Mouse (Mus musculus): Measurements from ENCODE around the gene Tex11. TPM values are rescaled to one million over a fixed set of nuclear protein-coding genes. Genes with fewer than 3 reads are reported as not detected.

Gene Tex11
- polyA plus RNA-seq, 1 experiment, result not detected

DNA sequence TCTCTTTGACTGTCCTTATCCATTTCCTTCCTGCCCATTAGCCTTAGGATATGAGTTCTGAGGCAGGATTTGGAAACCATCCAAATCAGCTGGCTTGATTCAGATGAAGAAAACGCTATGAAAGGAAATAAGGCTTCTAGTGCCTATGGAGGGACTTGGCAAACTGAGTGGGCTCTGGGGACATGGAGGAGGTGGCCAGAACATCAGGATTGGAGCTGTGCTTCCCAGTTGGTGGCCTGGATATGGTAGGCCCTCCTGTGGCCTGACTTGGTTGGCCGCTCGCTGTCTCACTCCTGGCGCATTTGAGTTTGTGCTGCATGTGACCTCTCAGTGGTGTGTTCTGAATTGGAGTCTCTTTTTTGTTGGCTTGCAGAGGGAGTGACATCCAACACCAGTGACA lies 248.3 kb downstream of the Tex11 start:
- Histone ChIP-seq H3K4me3 (ENCODE audit: control insufficient read depth, insufficient read depth, low read length) (no peak overlapping the region), H3K4me1 (replicated peaks; ENCODE audit: control insufficient read depth, insufficient read depth, low read length) (no peaks in the 10 kb centered on the region), H3K36me3 (ENCODE audit: control insufficient read depth, insufficient read depth, low read length) (peaks cover 11% of the 10 kb centered on the region; the same call in 1 of the 2 replicates)

DNA sequence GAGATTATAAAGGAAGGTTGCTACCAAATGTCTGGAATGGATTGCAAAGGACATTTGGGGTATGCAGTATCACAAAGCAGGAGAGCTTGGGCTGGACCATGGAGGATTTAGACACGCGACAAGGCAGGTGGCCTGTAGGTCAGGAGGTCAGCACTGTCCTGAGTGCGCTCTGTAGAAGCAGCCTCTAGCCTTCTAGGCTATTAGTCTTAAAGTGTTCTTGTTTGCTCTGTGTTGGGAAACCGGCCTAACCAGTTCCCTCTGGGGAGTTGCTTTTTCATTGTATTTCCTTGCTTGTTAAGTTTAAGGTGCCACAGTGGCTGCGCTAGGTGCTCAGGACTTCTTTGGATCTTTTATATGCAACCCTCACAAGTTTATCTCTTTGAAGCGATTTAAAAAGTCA lies 257.4 kb downstream of the Tex11 start:
- Histone ChIP-seq H3K4me3 (ENCODE audit: control insufficient read depth, insufficient read depth, low read length) (no peak overlapping the region), H3K36me3 (ENCODE audit: control insufficient read depth, insufficient read depth, low read length) (peaks cover 2% of the 10 kb centered on the region; the same call in 1 of the 2 replicates), H3K27ac (ENCODE audit: control insufficient read depth, insufficient read depth, low read length) (no peak overlapping the region), H3K4me1 (replicated peaks; ENCODE audit: control insufficient read depth, insufficient read depth, low read length) (no peaks in the 10 kb centered on the region), H3K27me3 (ENCODE audit: control insufficient read depth, insufficient read depth, low read length) (no peaks in the 10 kb centered on the region)
- TF ChIP-seq CTCF (IDR thresholded peaks at IDR 0.05; ENCODE audit: borderline replicate concordance, control insufficient read depth, extremely low read depth, insufficient read depth, low read length, poor library complexity), result no peak
- no peak for TF ChIP-seq POLR2A (IDR thresholded peaks at IDR 0.05; ENCODE audit: control insufficient read depth, extremely low read depth, insufficient read depth, low read length, poor library complexity)
- WGBS, result 91% methylated on average over 6 of the region's 6 CpGs
- DNase-seq, result no peak

More for the DNA sequence above, 248.3 kb downstream of the Tex11 start:
- DNase-seq, result no peak
- 92% methylated on average over 4 of the region's 4 CpGs for WGBS
- H3K27me3 ChIP-seq (ENCODE audit: control insufficient read depth, insufficient read depth, low read length), result no peaks in the 10 kb centered on the region
- no peak overlapping the region for H3K27ac ChIP-seq (ENCODE audit: control insufficient read depth, insufficient read depth, low read length)
- TF ChIP-seq POLR2A (IDR thresholded peaks at IDR 0.05; ENCODE audit: control insufficient read depth, extremely low read depth, insufficient read depth, low read length, poor library complexity) (no peak), CTCF (IDR thresholded peaks at IDR 0.05; ENCODE audit: borderline replicate concordance, control insufficient read depth, extremely low read depth, insufficient read depth, low read length, poor library complexity) (no peak)

DNA sequence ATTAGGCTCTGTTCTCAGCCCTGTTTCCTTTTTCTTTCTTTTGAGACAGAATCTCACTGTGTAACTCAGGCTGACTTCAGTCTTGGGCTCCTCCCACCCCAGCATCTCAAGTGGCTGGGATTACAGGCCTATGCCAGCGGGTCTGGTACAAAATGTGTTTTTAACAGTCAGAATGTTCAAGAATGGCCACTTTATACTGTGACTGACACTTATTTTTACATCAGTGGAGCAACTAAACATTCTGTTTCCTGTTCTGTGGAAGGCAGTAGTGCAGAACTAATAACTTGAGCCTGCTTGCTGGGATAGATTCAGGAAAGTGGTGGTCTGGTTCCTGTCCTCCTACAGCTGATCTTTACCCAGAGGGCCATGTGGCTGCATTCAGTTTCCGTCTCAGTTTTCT lies 258.8 kb downstream of the Tex11 start:
- no peak for DNase-seq
- Histone ChIP-seq H3K27ac (ENCODE audit: control insufficient read depth, insufficient read depth, low read length) (no peak overlapping the region), H3K4me3 (ENCODE audit: control insufficient read depth, insufficient read depth, low read length) (no peak overlapping the region), H3K4me1 (replicated peaks; ENCODE audit: control insufficient read depth, insufficient read depth, low read length) (no peaks in the 10 kb centered on the region), H3K27me3 (ENCODE audit: control insufficient read depth, insufficient read depth, low read length) (no peaks in the 10 kb centered on the region), H3K36me3 (ENCODE audit: control insufficient read depth, insufficient read depth, low read length) (no peaks in the 10 kb centered on the region)
- no peak for TF ChIP-seq POLR2A (IDR thresholded peaks at IDR 0.05; ENCODE audit: control insufficient read depth, extremely low read depth, insufficient read depth, low read length, poor library complexity)
- TF ChIP-seq CTCF (IDR thresholded peaks at IDR 0.05; ENCODE audit: borderline replicate concordance, control insufficient read depth, extremely low read depth, insufficient read depth, low read length, poor library complexity), result no peak
- whole genome bisulfite sequencing, result 53% methylated on average over 2 of the region's 2 CpGs

DNA sequence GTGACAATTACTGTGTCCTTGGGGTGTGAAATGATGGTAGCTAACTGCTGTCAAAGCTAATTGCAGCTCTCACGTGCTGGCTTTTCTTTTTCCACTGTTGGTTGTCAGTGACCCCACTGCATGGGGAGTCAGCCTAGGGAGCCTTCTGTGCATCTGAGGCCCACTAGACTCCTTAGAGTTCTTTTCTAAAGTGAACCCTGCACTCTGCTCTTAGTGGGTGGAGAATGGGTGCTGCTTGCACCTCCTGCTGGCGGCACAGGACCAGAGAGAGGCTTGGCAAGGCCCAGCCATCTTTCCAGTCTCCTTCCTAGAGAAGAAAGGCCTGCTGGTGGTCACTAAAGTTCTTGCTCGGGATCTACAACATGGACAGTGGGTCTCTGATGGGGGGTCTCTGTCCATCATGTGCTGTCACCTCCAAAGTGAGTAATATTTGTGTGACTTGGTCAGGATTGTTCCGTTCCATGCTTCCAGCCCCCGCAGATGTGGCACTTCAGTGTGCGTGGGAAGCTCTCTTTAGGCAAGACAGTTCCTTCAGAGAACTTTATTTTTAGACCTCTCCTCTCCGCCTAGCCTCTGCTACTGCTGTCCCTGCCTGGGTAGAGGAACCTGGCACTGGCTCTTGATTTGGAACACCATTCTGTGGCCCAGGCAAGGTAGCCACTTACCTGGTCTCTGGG lies 261.5 kb downstream of the Tex11 start:
- no peak overlapping the region for H3K27ac ChIP-seq (ENCODE audit: control insufficient read depth, insufficient read depth, low read length)
- no peaks in the 10 kb centered on the region for H3K36me3 ChIP-seq (ENCODE audit: control insufficient read depth, insufficient read depth, low read length)
- no peaks in the 10 kb centered on the region for H3K4me1 ChIP-seq (replicated peaks; ENCODE audit: control insufficient read depth, insufficient read depth, low read length)
- 98% methylated on average over 7 of the region's 7 CpGs for WGBS
- H3K4me3 ChIP-seq (ENCODE audit: control insufficient read depth, insufficient read depth, low read length), result no peak overlapping the region
- DNase-seq, result no peak
- no peaks in the 10 kb centered on the region for H3K27me3 ChIP-seq (ENCODE audit: control insufficient read depth, insufficient read depth, low read length)
- TF ChIP-seq CTCF (IDR thresholded peaks at IDR 0.05; ENCODE audit: borderline replicate concordance, control insufficient read depth, extremely low read depth, insufficient read depth, low read length, poor library complexity) (no peak), POLR2A (IDR thresholded peaks at IDR 0.05; ENCODE audit: control insufficient read depth, extremely low read depth, insufficient read depth, low read length, poor library complexity) (no peak)

DNA sequence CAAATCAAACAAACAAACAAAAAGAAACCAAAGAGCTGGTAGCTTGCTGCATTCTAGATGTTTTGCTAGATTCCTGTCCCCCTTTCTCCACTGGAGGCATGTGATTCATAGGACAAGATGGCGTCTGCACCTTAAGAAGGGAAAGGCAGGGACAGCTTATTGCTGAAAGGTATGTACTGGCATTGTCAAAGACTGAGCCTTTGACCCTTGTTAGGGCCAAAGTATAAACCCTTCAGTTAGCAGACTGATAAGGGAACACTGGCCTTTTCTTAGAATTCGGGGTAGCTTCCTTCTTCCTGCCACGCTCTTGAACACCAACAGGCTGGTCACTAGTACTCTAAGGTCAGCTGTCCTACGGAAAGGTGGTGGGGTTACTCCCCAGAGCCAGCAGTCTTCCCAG lies 262.1 kb downstream of the Tex11 start:
- H3K4me3 ChIP-seq (ENCODE audit: control insufficient read depth, insufficient read depth, low read length), result no peak overlapping the region
- DNase-seq, result no peak
- TF ChIP-seq POLR2A (IDR thresholded peaks at IDR 0.05; ENCODE audit: control insufficient read depth, extremely low read depth, insufficient read depth, low read length, poor library complexity), result no peak
- TF ChIP-seq CTCF (IDR thresholded peaks at IDR 0.05; ENCODE audit: borderline replicate concordance, control insufficient read depth, extremely low read depth, insufficient read depth, low read length, poor library complexity), result no peak
- no peaks in the 10 kb centered on the region for H3K36me3 ChIP-seq (ENCODE audit: control insufficient read depth, insufficient read depth, low read length)
- WGBS, result 92% methylated on average over 4 of the region's 4 CpGs
- H3K27ac ChIP-seq (ENCODE audit: control insufficient read depth, insufficient read depth, low read length), result no peak overlapping the region
- H3K27me3 ChIP-seq (ENCODE audit: control insufficient read depth, insufficient read depth, low read length), result no peaks in the 10 kb centered on the region
- no peaks in the 10 kb centered on the region for H3K4me1 ChIP-seq (replicated peaks; ENCODE audit: control insufficient read depth, insufficient read depth, low read length)

DNA sequence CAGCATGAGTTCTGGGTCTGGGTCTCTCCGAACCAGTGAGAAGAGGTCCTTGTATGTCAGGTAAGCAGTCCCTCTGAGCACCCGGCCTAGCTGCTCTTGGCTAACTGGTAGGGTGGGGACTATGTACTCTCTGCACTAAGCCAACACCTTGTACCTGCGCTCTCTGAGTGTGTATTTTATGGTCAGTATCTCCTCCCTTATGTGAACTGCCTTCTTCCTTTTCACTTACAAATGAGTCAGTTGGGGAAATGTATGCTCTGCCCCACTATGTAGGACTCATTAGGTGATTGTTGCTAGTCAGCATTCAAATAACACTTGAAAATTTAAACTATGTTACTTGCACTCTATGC lies 262.8 kb downstream of the Tex11 start:
- no peaks in the 10 kb centered on the region for H3K27me3 ChIP-seq (ENCODE audit: control insufficient read depth, insufficient read depth, low read length)
- DNase-seq, result no peak
- H3K27ac ChIP-seq (ENCODE audit: control insufficient read depth, insufficient read depth, low read length), result no peak overlapping the region
- no peak for TF ChIP-seq CTCF (IDR thresholded peaks at IDR 0.05; ENCODE audit: borderline replicate concordance, control insufficient read depth, extremely low read depth, insufficient read depth, low read length, poor library complexity)
- TF ChIP-seq POLR2A (IDR thresholded peaks at IDR 0.05; ENCODE audit: control insufficient read depth, extremely low read depth, insufficient read depth, low read length, poor library complexity), result no peak
- 100% methylated on average over 3 of the region's 3 CpGs for WGBS
- H3K4me1 ChIP-seq (replicated peaks; ENCODE audit: control insufficient read depth, insufficient read depth, low read length), result no peaks in the 10 kb centered on the region
- H3K4me3 ChIP-seq (ENCODE audit: control insufficient read depth, insufficient read depth, low read length), result no peak overlapping the region
- H3K36me3 ChIP-seq (ENCODE audit: control insufficient read depth, insufficient read depth, low read length), result no peaks in the 10 kb centered on the region

Data from thymus, adult 2 months (tissue).